Mouse (Mus musculus) midbrain, embryonic 15.5 days (tissue): ENCODE measurements around the gene Cd247. TPM values are rescaled to one million over a fixed set of nuclear protein-coding genes. Genes with fewer than 3 reads are reported as not detected.

Experiments used
- ATAC-seq: fragments of 200-750 bp; cut with Nextera tagmentation; replicated peaks from 2 replicates; pipeline ENCODE4 v1.8.0; 2017; ENCODE audit warnings: moderate TSS enrichment
- H3K27ac ChIP-seq: fragments of 300-500 bp; sonication (generic); 2 replicates; pipeline ENCODE4 v1.5.1; 2015; ENCODE audit warnings: mild to moderate bottlenecking, inconsistent platforms
- H3K27me3 ChIP-seq: fragments of 300-500 bp; sonication (generic); replicated peaks from 2 replicates; pipeline ENCODE4 v1.6.1; 2015; ENCODE audit warnings: inconsistent platforms
- H3K36me3 ChIP-seq: fragments of 300-500 bp; sonication (generic); replicated peaks from 2 replicates; pipeline ENCODE4 v1.6.1; 2015; ENCODE audit warnings: inconsistent platforms
- H3K4me1 ChIP-seq: fragments of 300-500 bp; sonication (generic); 2 replicates; pipeline ENCODE4 v1.6.1; 2015; ENCODE audit warnings: inconsistent platforms
- H3K4me2 ChIP-seq: fragments of 300-500 bp; sonication (generic); 2 replicates; pipeline ENCODE4 v1.6.1; 2015; ENCODE audit warnings: inconsistent platforms, mild to moderate bottlenecking, moderate library complexity
- H3K4me3 ChIP-seq: fragments of 300-500 bp; sonication (generic); 2 replicates; pipeline ENCODE4 v1.5.1; 2015; ENCODE audit warnings: mild to moderate bottlenecking, inconsistent platforms
- H3K9ac ChIP-seq: fragments of 300-500 bp; sonication (generic); 2 replicates; pipeline ENCODE4 v1.6.1; 2015; ENCODE audit warnings: mild to moderate bottlenecking, inconsistent platforms
- H3K9me3 ChIP-seq: fragments of 300-500 bp; sonication (generic); 2 replicates; pipeline ENCODE4 v1.6.1; 2016; ENCODE audit warnings: inconsistent platforms
- WGBS: fragments of 180-500 bp; shearing (Covaris S2); methylation state at CpG from one replicate; pipeline ENCODE4 v1.1.7; 2015; ENCODE audit warnings: mixed read lengths; 5-methylcytosine and 5-hydroxymethylcytosine counted together
- polyA plus RNA-seq: library from polyadenylated mRNA; unstranded; fragments of >200 nt; fragmentation: Nextera tagmentation; extraction: Ambion mirVana; gene quantifications from 2 replicates; pipeline ENCODE4 v1.2.1, GENCODE M21; 2015

Gene Cd247
- polyA plus RNA-seq, 1 experiment from 2014 or later, result 1.1 TPM

DNA sequence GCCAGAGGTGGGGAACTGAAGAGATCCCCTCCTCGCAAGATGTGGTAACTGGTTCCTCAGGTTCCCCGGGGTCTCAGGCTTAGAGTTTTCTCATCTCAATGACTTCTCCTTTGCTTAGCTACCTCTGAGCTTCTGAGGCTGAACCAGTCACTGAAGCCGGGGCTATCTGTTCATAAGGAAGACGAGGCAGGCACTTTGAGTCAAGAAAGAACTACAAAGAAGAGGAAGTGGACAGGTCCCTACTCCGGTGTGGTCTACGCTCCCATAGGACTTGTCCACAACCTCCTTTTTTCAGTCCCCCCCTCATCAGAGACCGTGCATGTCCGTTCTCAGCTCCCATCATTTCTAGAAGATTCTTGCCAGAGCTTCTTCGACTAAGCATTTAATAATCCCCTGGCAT lies 7.1 kb upstream of the Cd247 start:
- 81% methylated on average over 9 of the region's 9 CpGs for WGBS
- Histone ChIP-seq H3K36me3 (no peaks in the 10 kb centered on the region), H3K4me2 (no peak overlapping the region), H3K9me3 (no peaks in the 10 kb centered on the region), H3K4me1 (peaks cover 17% of the 10 kb centered on the region), H3K27me3 (peaks cover 23% of the 10 kb centered on the region), H3K9ac (no peak overlapping the region), H3K4me3 (no peak overlapping the region), H3K27ac (no peak overlapping the region)
- no peak for ATAC-seq

DNA sequence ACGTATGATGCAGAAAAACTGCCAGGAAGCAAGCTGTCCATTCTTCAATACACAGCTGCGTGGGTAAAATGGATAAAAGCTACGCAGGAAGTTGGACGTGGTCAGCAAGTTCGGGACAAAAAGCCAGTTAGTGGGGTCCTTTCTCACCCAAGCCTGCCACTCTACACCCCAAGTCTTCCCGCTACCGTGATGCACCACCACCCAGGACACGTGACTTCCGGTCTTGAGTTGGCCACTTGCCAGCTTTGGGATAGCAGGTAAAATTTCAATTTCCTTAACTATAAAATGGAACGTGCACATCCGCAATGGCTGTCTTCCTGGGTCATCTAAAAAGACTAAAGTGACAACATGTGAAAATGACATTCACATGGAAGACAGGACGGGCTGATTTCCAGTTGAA lies 6.6 kb upstream of the Cd247 start:
- peaks cover 23% of the 10 kb centered on the region for H3K27me3 ChIP-seq
- 91% methylated on average over 12 of the region's 12 CpGs for WGBS
- H3K4me1 ChIP-seq, result peaks cover 18% of the 10 kb centered on the region
- no peak overlapping the region for H3K4me3 ChIP-seq
- H3K27ac ChIP-seq, result no peak overlapping the region
- no peak overlapping the region for H3K9ac ChIP-seq
- H3K9me3 ChIP-seq, result no peaks in the 10 kb centered on the region
- no peak overlapping the region for H3K4me2 ChIP-seq
- H3K36me3 ChIP-seq, result no peaks in the 10 kb centered on the region
- ATAC-seq, result no peak

DNA sequence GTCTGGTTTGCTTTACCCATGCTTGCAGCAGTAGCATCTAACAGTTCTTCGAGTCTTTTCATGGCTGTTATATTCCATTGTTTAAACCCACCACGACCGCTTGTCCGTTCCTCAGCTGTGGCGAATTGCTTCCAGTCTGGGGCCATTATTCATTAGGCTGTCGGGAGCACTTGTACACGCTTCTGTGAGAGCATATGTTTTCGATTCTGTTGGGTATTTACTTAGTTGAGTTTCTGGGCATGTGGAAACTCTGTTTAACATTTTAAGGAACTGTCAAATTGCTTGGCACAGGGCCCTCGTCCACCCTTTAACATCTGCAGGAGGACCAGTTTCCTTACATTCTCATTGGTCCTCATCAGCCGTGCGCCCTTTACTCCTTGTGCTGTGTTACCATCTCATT lies 2.2 kb upstream of the Cd247 start:
- H3K9ac ChIP-seq, result no peak overlapping the region
- no peaks in the 10 kb centered on the region for H3K36me3 ChIP-seq
- 0 out of 2 replicates have a peak, but pooled peaks cover 3% of the 10 kb centered on the region for H3K27me3 ChIP-seq
- H3K4me1 ChIP-seq, result peaks cover 8% of the 10 kb centered on the region
- no peak overlapping the region for H3K27ac ChIP-seq
- no peak for ATAC-seq
- H3K4me2 ChIP-seq, result peak overlapping the region; percentile 10; the same call in 1 of the 2 replicates
- 26% methylated on average over 11 of the region's 11 CpGs for WGBS
- H3K9me3 ChIP-seq, result no peaks in the 10 kb centered on the region
- no peak overlapping the region for H3K4me3 ChIP-seq

DNA sequence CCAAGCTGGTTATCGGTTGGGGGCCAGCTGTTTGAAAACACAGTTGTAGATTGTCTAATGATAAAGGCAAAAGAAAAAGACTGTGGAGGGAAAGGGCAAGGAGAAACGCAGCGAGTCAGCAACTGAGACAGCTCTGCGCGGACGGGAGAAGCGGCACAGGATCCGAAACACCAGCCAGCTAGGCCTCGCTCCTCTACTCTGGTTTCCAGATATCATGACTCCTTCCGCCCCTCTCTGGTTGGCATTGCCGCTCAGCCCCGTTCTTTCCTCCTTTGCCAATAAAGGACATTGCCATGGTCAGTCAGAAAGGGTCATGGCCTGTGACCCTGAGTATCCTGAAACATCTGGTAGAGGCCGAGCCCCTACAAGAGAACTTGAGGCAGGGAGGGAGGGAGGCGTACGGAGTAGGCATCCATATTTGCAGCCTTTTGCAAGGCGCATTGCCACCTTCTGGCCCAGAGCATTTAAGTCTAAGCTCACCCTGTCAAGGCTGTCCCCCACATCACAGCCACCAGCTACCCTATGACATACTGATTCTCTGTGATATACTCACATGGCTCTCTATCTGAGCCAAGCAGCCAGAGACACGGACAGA lies 682 bp downstream of the Cd247 start:
- Histone ChIP-seq H3K9me3 (no peaks in the 10 kb centered on the region), H3K4me3 (no peak overlapping the region), H3K4me1 (peaks cover 8% of the 10 kb centered on the region), H3K36me3 (no peaks in the 10 kb centered on the region), H3K27me3 (0 out of 2 replicates have a peak, but pooled peaks cover 3% of the 10 kb centered on the region), H3K27ac (no peak overlapping the region), H3K4me2 (no peak overlapping the region), H3K9ac (no peak overlapping the region)
- ATAC-seq, result no peak
- WGBS, result 85% methylated on average over 17 of the region's 17 CpGs

DNA sequence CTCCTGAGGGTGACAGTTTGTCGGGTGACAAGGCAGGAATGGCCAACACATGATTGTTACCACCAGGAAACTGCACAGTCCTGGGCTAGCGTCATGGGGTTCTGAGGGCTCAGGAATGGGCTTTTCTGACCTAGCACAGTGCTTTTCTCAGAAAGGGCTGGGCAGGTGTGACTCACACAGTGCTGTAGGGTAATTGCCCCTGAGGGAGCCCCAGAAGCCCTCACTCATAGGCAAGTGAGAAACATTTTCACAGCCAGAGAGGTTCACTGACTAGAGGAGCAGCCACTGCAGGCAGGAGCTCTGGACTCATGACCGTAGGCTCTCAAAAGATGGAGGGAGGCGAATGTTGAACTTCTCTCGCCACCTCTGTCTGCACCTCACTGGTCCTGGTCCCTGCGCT lies 1.5 kb downstream of the Cd247 start:
- H3K4me3 ChIP-seq, result no peak overlapping the region
- H3K4me1 ChIP-seq, result peaks cover 8% of the 10 kb centered on the region
- no peak for ATAC-seq
- H3K27ac ChIP-seq, result no peak overlapping the region
- no peaks in the 10 kb centered on the region for H3K36me3 ChIP-seq
- H3K4me2 ChIP-seq, result no peak overlapping the region
- 0 out of 2 replicates have a peak, but pooled peaks cover 3% of the 10 kb centered on the region for H3K27me3 ChIP-seq
- no peak overlapping the region for H3K9ac ChIP-seq
- 91% methylated on average over 6 of the region's 6 CpGs for WGBS
- H3K9me3 ChIP-seq, result no peaks in the 10 kb centered on the region

DNA sequence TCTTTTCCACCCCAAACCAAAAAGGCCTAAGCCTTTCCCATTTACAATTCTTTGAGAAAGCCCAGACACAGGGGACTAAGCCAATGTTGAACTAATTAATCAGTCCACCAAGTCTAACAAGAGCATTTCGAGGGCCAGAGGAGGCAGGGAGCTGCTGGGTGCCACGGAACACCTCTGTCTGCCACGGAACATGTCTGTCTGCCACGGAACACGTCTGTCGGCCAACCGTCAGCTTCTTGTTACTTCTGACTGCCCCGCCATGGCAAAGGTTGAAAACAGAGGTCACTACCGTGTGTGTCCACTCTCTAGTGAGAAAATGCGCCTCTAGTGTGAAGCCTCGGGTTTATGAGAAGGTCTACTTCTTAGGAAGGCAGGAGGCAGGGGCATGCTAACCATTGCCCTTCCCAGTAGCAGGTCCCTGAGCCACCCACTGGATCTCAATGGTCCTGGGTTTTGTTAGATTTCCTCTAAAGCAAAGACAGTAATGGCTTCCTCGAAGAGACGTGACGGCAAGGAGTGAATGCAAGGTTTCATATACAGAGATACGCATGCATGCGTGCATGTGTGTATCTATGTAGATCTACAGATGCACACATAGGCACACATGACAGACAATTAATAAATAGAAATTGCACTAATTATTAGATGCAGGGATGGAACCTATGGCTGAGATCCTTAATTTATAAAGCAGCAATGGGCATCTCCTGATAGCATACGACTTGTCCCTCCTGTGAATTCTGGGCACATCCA lies 2.2 kb downstream of the Cd247 start:
- Histone ChIP-seq H3K4me2 (no peak overlapping the region), H3K4me3 (no peak overlapping the region), H3K27me3 (0 out of 2 replicates have a peak, but pooled peaks cover 3% of the 10 kb centered on the region), H3K9ac (no peak overlapping the region), H3K9me3 (no peaks in the 10 kb centered on the region), H3K36me3 (no peaks in the 10 kb centered on the region), H3K27ac (no peak overlapping the region), H3K4me1 (peaks cover 8% of the 10 kb centered on the region)
- ATAC-seq, result no peak
- WGBS, result 90% methylated on average over 17 of the region's 17 CpGs

DNA sequence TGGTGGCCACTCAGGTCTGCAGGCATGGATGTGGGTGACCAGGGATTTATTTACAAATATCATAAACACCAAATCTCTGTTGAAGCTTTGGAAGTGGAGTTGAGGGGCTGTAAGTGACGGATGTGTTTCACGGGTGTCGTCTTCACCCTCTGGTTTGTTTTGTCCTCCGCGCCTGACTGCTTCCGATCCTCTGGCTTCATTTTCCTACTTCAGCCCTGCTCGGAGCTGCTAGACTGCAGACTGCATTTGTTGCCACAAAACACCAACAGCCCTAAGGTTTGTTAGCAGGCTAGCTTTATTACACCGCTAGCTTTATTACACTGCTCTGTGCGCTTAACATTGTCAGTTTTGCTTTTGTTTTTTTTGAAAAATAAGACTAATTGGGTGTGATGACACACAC lies 2.9 kb downstream of the Cd247 start:
- H3K9me3 ChIP-seq, result no peaks in the 10 kb centered on the region
- H3K4me3 ChIP-seq, result no peak overlapping the region
- 0 out of 2 replicates have a peak, but pooled peaks cover 3% of the 10 kb centered on the region for H3K27me3 ChIP-seq
- H3K36me3 ChIP-seq, result no peaks in the 10 kb centered on the region
- H3K9ac ChIP-seq, result no peak overlapping the region
- no peak for ATAC-seq
- no peak overlapping the region for H3K27ac ChIP-seq
- peaks cover 1% of the 10 kb centered on the region; the same call in 1 of the 2 replicates for H3K4me1 ChIP-seq
- WGBS, result 81% methylated on average over 9 of the region's 9 CpGs
- no peak overlapping the region for H3K4me2 ChIP-seq

DNA sequence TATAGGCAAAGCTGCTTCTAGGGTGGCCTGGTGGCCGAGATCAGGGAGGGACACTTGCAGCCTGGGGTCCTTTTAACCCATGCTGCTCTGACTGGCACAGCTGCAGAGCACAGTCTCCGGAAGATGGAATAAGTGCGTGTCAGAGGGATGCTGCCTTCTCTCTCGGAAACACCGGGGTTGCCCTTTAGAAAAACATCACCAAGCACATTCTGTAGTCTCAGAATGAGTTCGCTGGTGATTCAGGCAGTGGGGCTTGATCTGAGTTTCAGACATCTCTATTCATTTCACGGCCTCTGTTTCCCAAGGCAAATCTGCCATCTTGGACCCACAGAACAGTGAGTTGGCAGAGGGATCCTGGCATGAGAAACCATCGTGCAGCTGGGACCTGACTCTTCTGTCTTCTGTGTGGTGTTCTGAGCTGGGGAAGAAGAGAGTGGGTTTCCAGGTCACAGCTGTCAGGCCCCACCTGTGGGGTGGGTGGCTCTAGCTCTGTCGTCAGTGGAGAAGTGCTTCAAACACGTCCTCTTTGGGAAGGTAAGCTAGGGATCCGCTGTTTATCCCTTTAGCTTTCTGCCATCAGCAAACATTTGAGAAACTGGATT lies 13.3 kb downstream of the Cd247 start:
- Histone ChIP-seq H3K9me3 (no peaks in the 10 kb centered on the region), H3K4me2 (no peak overlapping the region), H3K4me3 (no peak overlapping the region), H3K27ac (no peak overlapping the region), H3K27me3 (no peaks in the 10 kb centered on the region), H3K9ac (no peak overlapping the region), H3K36me3 (no peaks in the 10 kb centered on the region), H3K4me1 (no peaks in the 10 kb centered on the region)
- 75% methylated on average over 11 of the region's 11 CpGs for WGBS
- no peak for ATAC-seq

DNA sequence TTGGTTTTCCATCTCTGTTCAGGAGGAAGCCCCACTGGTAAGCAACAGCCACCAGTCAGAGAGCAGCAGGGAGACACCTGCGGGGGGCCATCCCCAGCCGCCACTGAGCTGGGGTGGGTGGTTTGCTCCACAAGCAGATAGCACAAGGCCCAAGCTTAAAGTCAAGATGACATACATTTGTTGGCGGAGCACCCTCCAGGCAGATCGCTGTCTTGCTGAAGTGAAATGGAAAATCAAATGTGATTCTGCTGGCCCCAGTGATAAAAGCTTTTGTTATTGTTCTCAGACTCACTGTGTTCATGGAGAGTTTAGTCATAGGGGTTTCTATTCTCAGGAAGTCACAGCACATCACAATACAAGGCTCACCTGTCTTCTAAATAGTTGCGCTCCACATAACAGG lies 14.6 kb downstream of the Cd247 start:
- Histone ChIP-seq H3K27me3 (no peaks in the 10 kb centered on the region), H3K4me2 (no peak overlapping the region), H3K9me3 (no peaks in the 10 kb centered on the region), H3K36me3 (no peaks in the 10 kb centered on the region), H3K27ac (no peak overlapping the region), H3K4me1 (no peaks in the 10 kb centered on the region), H3K4me3 (no peak overlapping the region), H3K9ac (no peak overlapping the region)
- no peak for ATAC-seq
- 81% methylated on average over 5 of the region's 5 CpGs for WGBS

DNA sequence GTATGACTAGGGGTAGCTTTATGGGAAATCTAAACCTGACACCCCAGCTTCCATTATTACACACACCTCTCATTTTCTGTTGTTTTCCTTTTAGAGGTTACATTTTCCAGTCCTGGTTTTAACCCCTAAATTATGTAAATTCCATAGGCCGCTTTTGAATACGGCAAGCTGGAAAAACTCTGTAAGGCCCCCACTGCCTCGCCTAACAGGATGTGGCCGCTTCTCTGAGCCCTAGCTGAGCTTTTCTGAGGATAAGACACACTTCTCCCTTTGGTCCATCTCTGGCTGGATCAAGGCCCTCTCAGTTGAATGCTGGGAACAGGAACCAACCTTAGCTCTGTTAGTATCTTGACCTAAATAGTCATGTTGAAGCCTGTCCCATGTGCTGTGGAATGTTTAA lies 15.7 kb downstream of the Cd247 start:
- no peak overlapping the region for H3K9ac ChIP-seq
- no peak overlapping the region for H3K4me2 ChIP-seq
- no peaks in the 10 kb centered on the region for H3K9me3 ChIP-seq
- ATAC-seq, result no peak
- no peaks in the 10 kb centered on the region for H3K4me1 ChIP-seq
- 90% methylated on average over 4 of the region's 4 CpGs for WGBS
- H3K4me3 ChIP-seq, result no peak overlapping the region
- H3K36me3 ChIP-seq, result no peaks in the 10 kb centered on the region
- H3K27me3 ChIP-seq, result no peaks in the 10 kb centered on the region
- H3K27ac ChIP-seq, result no peak overlapping the region

DNA sequence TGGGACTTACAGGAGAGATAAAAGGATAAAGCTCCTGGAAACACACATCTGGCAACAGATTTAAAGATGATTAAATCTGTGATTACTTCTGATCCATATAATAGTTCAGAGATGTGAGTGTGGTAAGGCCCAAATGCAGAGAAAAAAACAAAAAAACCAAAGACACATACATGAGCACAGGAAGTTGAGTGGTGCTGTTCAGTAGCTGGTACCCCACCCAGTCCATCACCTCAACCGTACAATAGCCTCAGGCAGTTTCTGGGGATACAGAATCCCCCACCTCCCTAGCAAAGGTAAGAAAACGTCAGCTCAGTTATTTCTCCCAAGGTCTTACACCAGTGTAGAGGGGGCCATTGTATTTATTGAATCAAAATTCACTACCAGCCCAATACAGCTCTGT lies 22.2 kb downstream of the Cd247 start:
- Histone ChIP-seq H3K9ac (no peak overlapping the region), H3K27me3 (peaks cover 6% of the 10 kb centered on the region), H3K4me2 (no peak overlapping the region), H3K9me3 (no peaks in the 10 kb centered on the region), H3K4me1 (peaks cover 18% of the 10 kb centered on the region), H3K4me3 (no peak overlapping the region), H3K36me3 (no peaks in the 10 kb centered on the region), H3K27ac (no peak overlapping the region)
- whole genome bisulfite sequencing, result 78% methylated on average over 2 of the region's 2 CpGs
- ATAC-seq, result no peak

DNA sequence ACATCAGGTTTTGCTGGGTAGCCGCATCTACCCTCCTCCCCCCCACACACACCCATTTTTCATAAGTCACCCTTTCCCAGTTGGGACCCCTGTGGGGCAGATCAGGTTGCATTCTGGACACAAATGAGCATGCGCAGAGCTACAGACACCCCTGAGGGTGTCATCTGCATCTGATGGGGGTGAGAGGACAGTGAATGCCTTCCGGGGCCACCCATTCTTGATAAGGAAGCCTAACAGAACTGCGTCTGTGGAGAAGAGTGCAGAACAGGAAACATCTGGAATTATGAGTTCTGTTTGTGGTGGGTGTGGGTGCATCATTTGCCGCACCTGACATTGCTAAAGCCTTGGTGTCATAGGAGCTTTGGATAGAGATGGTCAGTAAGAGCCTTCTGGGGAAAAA lies 22.7 kb downstream of the Cd247 start:
- Histone ChIP-seq H3K4me3 (no peak overlapping the region), H3K36me3 (no peaks in the 10 kb centered on the region), H3K27me3 (peaks cover 6% of the 10 kb centered on the region)

More for the DNA sequence above, 22.7 kb downstream of the Cd247 start:
- H3K9ac ChIP-seq, result no peak overlapping the region
- H3K9me3 ChIP-seq, result no peaks in the 10 kb centered on the region
- H3K27ac ChIP-seq, result no peak overlapping the region
- 89% methylated on average over 5 of the region's 5 CpGs for WGBS
- H3K4me2 ChIP-seq, result no peak overlapping the region
- no peak for ATAC-seq
- H3K4me1 ChIP-seq, result peaks cover 18% of the 10 kb centered on the region
